11 mouse cellular contexts compared by ENCODE assay signal in the genomic region with DNA sequence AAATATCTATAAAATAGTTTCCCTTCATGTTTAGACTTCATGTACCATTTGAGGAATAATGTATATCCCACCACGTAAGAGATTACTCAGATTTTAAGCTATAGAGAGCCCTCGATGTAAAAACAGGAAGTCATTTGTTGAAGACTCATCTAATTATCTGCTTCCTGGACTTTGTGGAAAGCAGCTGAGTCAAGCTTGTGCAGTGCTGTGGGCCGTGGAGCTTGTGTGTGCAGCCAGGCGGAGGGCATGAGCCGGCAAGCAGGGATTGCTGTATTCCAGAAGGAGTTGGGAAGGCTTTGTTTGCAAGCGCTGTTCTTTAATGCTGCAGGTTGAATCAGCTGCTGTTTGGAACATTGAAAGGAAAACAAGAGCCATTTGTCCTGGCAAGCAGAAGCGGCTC. TPM values are rescaled to one million over a fixed set of nuclear protein-coding genes. Genes with fewer than 3 reads are reported as not detected.
DNase-seq lines count a peak whose midpoint lies in the region; ATAC-seq and TF ChIP-seq lines count a peak whose summit lies in the region.
"Had no signal": no experiment of that assay in that cellular context is flagged by ENCODE, and none has a peak within 500 bp of the region (broad histone marks: within the 10 kb centered on the region; RNA-seq: fewer than 3 reads in every experiment).

No protein-coding gene starts in this region.

- peaks cover 10% of the 10 kb centered on the region for H3K36me3 ChIP-seq in C2C12 (ENCODE audit: control insufficient read depth, insufficient read depth)
- H3K36me3 ChIP-seq: lung, embryonic 15.5 days had no signal

- no peak for TF ChIP-seq CTCF in layer of hippocampus, adult 2 months (conservative IDR thresholded peaks at IDR 0.05)
- TF ChIP-seq CTCF in C2C12 (IDR thresholded peaks at IDR 0.05; ENCODE audit: control insufficient read depth, insufficient read depth, insufficient read length) (no peak), Patski (IDR thresholded peaks at IDR 0.05) (no peak)

- H3K79me2 ChIP-seq in C2C12 (ENCODE audit: control insufficient read depth, insufficient read depth): no peaks in the 10 kb centered on the region

- POLR2A ChIA-PET in Patski (lab: Charles Lee): no interaction called here

- intact Hi-C loops in gastrocnemius, postnatal 36 days (cut with DNase I): no loop called here

- H3K27me3 ChIP-seq in C2C12 (ENCODE audit: control insufficient read depth, insufficient read depth, insufficient read length) (no peaks in the 10 kb centered on the region), Patski (no peaks in the 10 kb centered on the region)
- H3K27me3 ChIP-seq: lung, embryonic 15.5 days had no signal

- no peak for DNase-seq in layer of hippocampus, adult 2 months (ENCODE audit: low spot score in 2 of 2)
- no peak for DNase-seq in layer of hippocampus, adult 9-10 months (ENCODE audit: low spot score)
- peak; percentile 85 for DNase-seq in Patski (ENCODE audit: low read depth, low spot score)
- no peak for DNase-seq in heart, adult 18-20 months
- no peak for DNase-seq in thymus, postnatal 14 days
- DNase-seq in gastrocnemius, postnatal 36 days: no peak
- DNase-seq: cerebellum, adult 2 months; spleen, adult 18-20 months had no signal

- H3K79me3 ChIP-seq in C2C12 (ENCODE audit: low read depth): no peaks in the 10 kb centered on the region

- in situ Hi-C loops in Patski (cut with MboI; ENCODE audit: low pct_unique_long_range_greater_than_20kb): no loop called here

- peak; percentile 77 for ATAC-seq in Patski
- peak; percentile 77 for ATAC-seq in megakaryocyte progenitor cell, adult 5-6 weeks (replicated peaks; ENCODE audit: poor library complexity)

- no peak overlapping the region for H3K4me3 ChIP-seq in layer of hippocampus, adult 2 months
- H3K4me3 ChIP-seq in C2C12 (ENCODE audit: insufficient read depth, poor library complexity, severe bottlenecking): no peak overlapping the region
- H3K4me3 ChIP-seq: lung, embryonic 15.5 days had no signal

- H3K27ac ChIP-seq in layer of hippocampus, adult 2 months: peak overlapping the region; percentile 53; the same call in 1 of the 2 replicates
- H3K27ac ChIP-seq: lung, embryonic 15.5 days had no signal

- CTCF ChIA-PET in Patski (lab: Charles Lee): interaction anchor here (0.9 to 2.1 kb wide), 9 partner anchors 9 to 55 kb away, joined by 3 to 7 read pairs (median 3); partner anchors contain the start of gene Nceh1

- H3ac ChIP-seq in C2C12 (ENCODE audit: control insufficient read depth, insufficient read length, low read depth): no peak overlapping the region

TF ChIP-seq in C2C12, 6 proteins besides CTCF, POLR2A, EP300 and RAD21:
- TF ChIP-seq FOSL1 (IDR thresholded peaks at IDR 0.05; ENCODE audit: insufficient read depth, low read length, poor library complexity, severe bottlenecking) (no peak), MYOD1 (IDR thresholded peaks at IDR 0.05; ENCODE audit: control insufficient read depth, insufficient read length, low read depth) (peak; percentile 59)

RNA-seq across cellular contexts. Expression of gene Nceh1, which starts 27.5 kb away (rescaled TPM):
- total RNA-seq in layer of hippocampus, adult 2 months (2021): 100 to 1,000 TPM; 108 to 115 TPM
- polyA plus RNA-seq in C2C12 (2012; fragmentation: generic; extraction: Trizol) (8.3 TPM), Patski (2021) (188 TPM)
- total RNA-seq in megakaryocyte progenitor cell, adult 5-6 weeks (2015): 17.6 and 18.4 TPM in 2 replicates
- total RNA-seq in megakaryocyte progenitor cell, adult 5-6 weeks (2017): 16.8 and 17.5 TPM in 2 replicates
- 100 to 1,000 TPM; 227 to 231 TPM for total RNA-seq in heart, adult 18-20 months (2021)
- total RNA-seq in gastrocnemius, postnatal 36 days (2021): 10 to 100 TPM; 16.6 to 32.6 TPM

RNA-seq across cellular contexts. Expression of gene Ect2, which starts 56.6 kb away (rescaled TPM):
- total RNA-seq in layer of hippocampus, adult 2 months (2021): 1 to 10 TPM; 1.7 to 1.9 TPM
- 19.8 TPM for polyA plus RNA-seq in C2C12 (2012; fragmentation: generic; extraction: Trizol)
- polyA plus RNA-seq in Patski (2021): 110 TPM
- 76.1 and 84.2 TPM in 2 replicates for total RNA-seq in megakaryocyte progenitor cell, adult 5-6 weeks (2015)
- 74.3 and 75.3 TPM in 2 replicates for total RNA-seq in megakaryocyte progenitor cell, adult 5-6 weeks (2017)
- under 1 TPM; 0.59 to 0.65 TPM for total RNA-seq in heart, adult 18-20 months (2021)
- 1 to 10 TPM in 1 of 2 experiments, under 1 TPM in 1; 0.27 to 1.1 TPM for total RNA-seq in gastrocnemius, postnatal 36 days (2021)

Comparison
In these comparisons a context has a peak if more than half of its experiments do, and no peak if none do; other contexts are left out.
1. RNA of gene Ect2, which starts 56.6 kb away (total RNA-seq): 74.3 to 84.2 TPM in megakaryocyte progenitor cell, adult 5-6 weeks; 1.7 to 1.9 TPM in layer of hippocampus, adult 2 months, 0.27 to 1.1 TPM in gastrocnemius, postnatal 36 days and 0.59 to 0.65 TPM in heart, adult 18-20 months; every median in the first group is over 10 times any median in the second.